Mouse (Mus musculus) spleen, adult 2 months (tissue): ENCODE results near the gene Stk4. TPM values are rescaled to one million over a fixed set of nuclear protein-coding genes. Genes with fewer than 3 reads are reported as not detected.

Experiments
- DNase-seq, 2 experiments: peaks; one replicate each; pipeline versions ENCODE4 v3.0.0 to v3.0.0-alpha.2; 2012 to 2021; ENCODE audit warnings: low spot score in 2 of 2, low read depth in 1 of 2
- H3K27ac ChIP-seq: fragments of 200-500 bp; 2 replicates; pipeline ENCODE4 v1.5.1; 2012; ENCODE audit warnings: low read length, inconsistent platforms; ENCODE audit not compliant: insufficient read depth
- H3K27me3 ChIP-seq: fragments of 200-500 bp; 2 replicates; pipeline ENCODE4 v1.6.1; 2012; ENCODE audit warnings: mild to moderate bottlenecking, moderate library complexity, low read length, inconsistent platforms; ENCODE audit not compliant: control insufficient read depth, insufficient read depth
- H3K36me3 ChIP-seq: fragments of 200-500 bp; 2 replicates; pipeline ENCODE4 v1.6.1; 2012; ENCODE audit warnings: mild to moderate bottlenecking, low read length, inconsistent platforms; ENCODE audit not compliant: control insufficient read depth, insufficient read depth
- H3K4me1 ChIP-seq: fragments of 200-500 bp; 2 replicates; pipeline ENCODE4 v1.6.1; 2011; ENCODE audit warnings: inconsistent platforms; ENCODE audit not compliant: control insufficient read depth, insufficient read depth, insufficient read length
- H3K4me3 ChIP-seq: fragments of 200-500 bp; 2 replicates; pipeline ENCODE4 v1.5.1; 2011; ENCODE audit warnings: mild to moderate bottlenecking, inconsistent platforms; ENCODE audit not compliant: insufficient read depth, insufficient read length; ENCODE audit errors: extremely low read depth
- CTCF ChIP-seq: fragments of 200-500 bp; IDR thresholded peaks from 2 replicates; pipeline ENCODE4 v1.5.1; 2011; ENCODE audit warnings: mild to moderate bottlenecking, inconsistent platforms; ENCODE audit not compliant: insufficient read depth, insufficient read length, insufficient replicate concordance; ENCODE audit errors: extremely low read depth
- POLR2A ChIP-seq: fragments of 200-500 bp; IDR thresholded peaks from 2 replicates; pipeline ENCODE4 v1.6.1; 2011; ENCODE audit warnings: low read depth, low read length, inconsistent platforms
- WGBS: fragments of 180-500 bp; shearing (Covaris S2); methylation state at CpG from one replicate; pipeline ENCODE4 v1.1.7; 2018; 5-methylcytosine and 5-hydroxymethylcytosine counted together
- polyA plus RNA-seq: library from polyadenylated mRNA; depleted of rRNA; stranded (reverse); fragments of >200 nt; gene quantifications from 2 replicates; pipeline ENCODE4 v1.2.3, GENCODE M21; 2012

The Stk4 gene
- polyA plus RNA-seq, 1 experiment = 31.6 TPM

DNA sequence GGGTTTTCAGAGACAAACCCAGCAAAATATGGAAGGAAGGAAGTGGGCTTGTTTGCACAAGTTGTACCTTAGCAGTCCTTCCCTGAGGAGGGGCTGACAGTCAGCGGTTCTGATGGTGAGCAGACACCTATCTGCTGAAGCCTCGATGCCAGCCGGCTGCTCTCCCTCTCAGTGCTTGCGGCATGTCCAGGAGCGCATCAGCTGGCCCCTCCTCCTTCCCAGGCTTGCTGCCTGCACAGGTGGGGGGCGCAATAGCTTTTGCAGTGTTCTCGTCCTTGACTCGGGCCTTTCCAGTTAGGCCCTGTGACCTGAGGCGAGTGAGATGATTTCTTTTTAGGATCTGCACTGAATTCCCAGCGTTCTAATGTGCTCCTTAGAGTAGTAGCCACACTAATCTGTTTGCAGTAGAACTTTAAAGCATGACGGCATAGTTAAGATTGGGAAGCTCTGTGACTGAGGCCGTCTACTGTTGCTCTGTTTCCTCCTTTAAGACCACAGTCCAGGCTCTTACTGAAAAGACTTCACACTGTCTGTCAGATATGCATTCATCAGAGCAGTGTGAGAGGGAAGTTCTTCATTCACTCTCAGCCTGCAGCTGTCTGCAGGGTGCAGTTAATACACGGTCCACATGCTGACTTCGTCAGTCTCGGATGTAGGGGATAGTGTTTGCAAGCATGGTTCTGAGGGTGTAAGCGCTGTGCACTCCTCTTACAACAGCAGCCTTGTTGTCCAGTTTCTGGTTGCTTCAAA lies 37.2 kb downstream of the Stk4 start:
- Histone ChIP-seq H3K27ac (no peak overlapping the region), H3K4me3 (no peak overlapping the region), H3K4me1 (no peaks in the 10 kb centered on the region), H3K36me3 (peaks cover 44% of the 10 kb centered on the region), H3K27me3 (no peaks in the 10 kb centered on the region)
- TF ChIP-seq CTCF (no peak), POLR2A (no peak)
- WGBS = 90% methylated on average over 16 of the region's 16 CpGs
- DNase-seq = no peak

DNA sequence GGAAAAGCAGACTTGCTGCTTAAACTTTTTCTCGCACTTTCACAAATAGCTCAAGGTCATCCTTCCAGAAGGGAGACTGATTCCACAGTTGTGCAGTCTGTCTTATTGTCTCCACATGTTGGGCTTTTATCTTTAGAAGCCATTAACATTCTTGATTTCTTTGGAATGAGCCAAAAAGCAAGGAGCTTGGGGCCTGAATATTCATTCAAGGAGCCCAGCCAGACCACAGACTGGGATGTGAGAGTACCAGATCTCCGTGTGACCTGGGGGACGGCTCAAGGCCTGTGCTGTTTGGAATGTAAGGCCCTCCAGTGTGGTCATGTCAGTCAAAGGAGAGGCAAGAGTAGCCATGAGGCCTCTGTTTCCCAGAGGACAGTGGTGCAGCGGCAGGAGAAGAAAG lies 38.4 kb downstream of the Stk4 start:
- no peak overlapping the region for H3K27ac ChIP-seq
- H3K36me3 ChIP-seq = peaks cover 43% of the 10 kb centered on the region
- no peak overlapping the region for H3K4me3 ChIP-seq
- DNase-seq = no peak
- 94% methylated on average over 4 of the region's 4 CpGs for WGBS
- TF ChIP-seq POLR2A = no peak
- TF ChIP-seq CTCF = no peak
- H3K4me1 ChIP-seq = no peaks in the 10 kb centered on the region
- H3K27me3 ChIP-seq = no peaks in the 10 kb centered on the region

DNA sequence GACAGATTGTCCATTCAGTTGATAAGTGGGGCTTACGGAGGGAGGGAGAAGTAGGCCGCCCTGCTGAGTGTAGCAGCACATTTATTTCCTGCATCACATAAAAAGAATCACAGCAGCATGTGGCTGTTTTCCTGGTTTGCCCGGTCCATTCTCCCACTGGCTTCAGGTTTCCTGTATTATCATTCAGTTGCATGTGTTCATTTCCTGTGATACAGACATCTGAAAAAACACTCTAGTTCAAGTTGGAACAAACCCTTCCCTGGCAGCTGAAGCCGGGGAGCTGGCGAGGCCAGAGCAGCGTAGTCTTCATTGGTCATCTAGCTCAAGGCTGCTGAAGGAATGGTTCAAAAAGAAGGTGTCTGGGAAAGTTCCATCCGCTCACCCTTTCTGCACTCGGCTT lies 41.4 kb downstream of the Stk4 start:
- no peak for DNase-seq
- H3K36me3 ChIP-seq = peaks cover 35% of the 10 kb centered on the region
- 92% methylated on average over 8 of the region's 8 CpGs for WGBS

DNA sequence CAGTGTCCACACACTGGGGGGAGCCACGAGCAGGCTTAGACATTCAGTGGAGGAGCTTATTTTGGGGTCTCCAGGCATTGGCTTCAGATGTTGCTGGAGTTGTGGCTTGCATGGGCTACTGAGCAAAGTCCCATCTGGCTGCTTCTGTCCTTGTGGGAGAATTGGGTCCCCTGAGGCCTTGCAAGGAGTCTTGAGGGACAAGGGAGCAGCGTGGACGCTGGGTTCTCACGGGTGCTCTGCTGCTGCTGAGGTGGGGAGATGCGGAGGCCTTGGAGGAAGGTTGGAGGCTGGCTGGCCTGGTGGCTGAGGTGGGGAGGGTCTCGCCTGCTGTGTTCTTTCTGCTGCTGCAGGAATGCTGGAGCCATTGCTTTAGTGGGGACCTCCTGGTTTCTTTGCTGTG lies 43.9 kb downstream of the Stk4 start:
- Histone ChIP-seq H3K27ac (no peak overlapping the region), H3K27me3 (no peaks in the 10 kb centered on the region), H3K4me1 (no peaks in the 10 kb centered on the region), H3K36me3 (peaks cover 29% of the 10 kb centered on the region), H3K4me3 (no peak overlapping the region)
- WGBS = 78% methylated on average over 6 of the region's 6 CpGs
- no peak for DNase-seq
- TF ChIP-seq POLR2A = no peak
- TF ChIP-seq CTCF = no peak

More for the DNA sequence above, 41.4 kb downstream of the Stk4 start:
- Histone ChIP-seq H3K27ac (no peak overlapping the region), H3K27me3 (no peaks in the 10 kb centered on the region), H3K4me3 (no peak overlapping the region), H3K4me1 (no peaks in the 10 kb centered on the region)
- TF ChIP-seq CTCF = no peak
- TF ChIP-seq POLR2A = no peak

DNA sequence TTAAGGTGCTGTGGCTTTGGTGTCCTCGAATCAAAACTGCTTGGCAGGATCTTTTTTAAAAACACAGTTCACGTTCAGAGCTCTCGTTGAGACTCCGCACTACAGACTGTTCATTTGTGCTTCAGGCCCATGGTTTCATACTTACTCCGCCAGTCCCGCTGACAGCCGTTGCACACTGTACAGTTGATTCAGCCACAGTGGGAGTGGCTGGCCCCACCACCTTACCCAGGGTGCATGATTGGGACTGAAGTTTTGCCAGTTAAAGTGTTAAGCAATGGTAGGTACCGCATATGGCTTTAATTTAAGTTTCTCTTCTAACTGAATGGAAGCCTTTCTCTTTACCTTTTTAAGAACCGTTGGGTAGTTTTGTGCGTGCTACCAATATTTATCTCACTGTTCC lies 45.4 kb downstream of the Stk4 start:
- WGBS = 91% methylated on average over 10 of the region's 10 CpGs
- H3K4me1 ChIP-seq = no peaks in the 10 kb centered on the region
- DNase-seq = no peak
- no peak overlapping the region for H3K4me3 ChIP-seq
- H3K27me3 ChIP-seq = no peaks in the 10 kb centered on the region
- H3K36me3 ChIP-seq = peaks cover 39% of the 10 kb centered on the region
- no peak overlapping the region for H3K27ac ChIP-seq
- TF ChIP-seq POLR2A (no peak), CTCF (no peak)

DNA sequence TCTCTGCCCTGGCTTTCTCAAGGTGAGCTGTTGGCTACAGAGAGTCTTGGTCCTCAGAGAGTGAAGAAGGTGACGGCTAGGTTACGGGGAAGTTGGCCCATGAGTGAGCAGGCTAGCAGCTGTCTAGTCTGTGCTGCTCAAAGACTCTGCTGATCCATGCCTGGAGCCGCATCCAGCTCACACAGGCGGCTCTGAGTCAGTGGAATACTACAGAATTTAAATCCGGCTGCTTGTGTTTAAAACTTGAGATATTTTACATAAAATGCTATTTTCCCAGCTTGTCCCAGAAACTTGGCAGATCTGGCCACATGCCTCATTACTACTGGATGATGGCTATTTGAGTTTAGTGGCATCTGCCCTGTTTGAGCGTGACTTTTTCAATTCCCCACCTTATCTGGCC lies 49.4 kb downstream of the Stk4 start:
- DNase-seq = no peak
- H3K4me3 ChIP-seq = no peak overlapping the region
- WGBS = 96% methylated on average over 6 of the region's 6 CpGs
- TF ChIP-seq CTCF = no peak
- TF ChIP-seq POLR2A = no peak
- no peak overlapping the region for H3K27ac ChIP-seq
- H3K4me1 ChIP-seq = no peaks in the 10 kb centered on the region
- H3K36me3 ChIP-seq = peaks cover 31% of the 10 kb centered on the region
- no peaks in the 10 kb centered on the region for H3K27me3 ChIP-seq

DNA sequence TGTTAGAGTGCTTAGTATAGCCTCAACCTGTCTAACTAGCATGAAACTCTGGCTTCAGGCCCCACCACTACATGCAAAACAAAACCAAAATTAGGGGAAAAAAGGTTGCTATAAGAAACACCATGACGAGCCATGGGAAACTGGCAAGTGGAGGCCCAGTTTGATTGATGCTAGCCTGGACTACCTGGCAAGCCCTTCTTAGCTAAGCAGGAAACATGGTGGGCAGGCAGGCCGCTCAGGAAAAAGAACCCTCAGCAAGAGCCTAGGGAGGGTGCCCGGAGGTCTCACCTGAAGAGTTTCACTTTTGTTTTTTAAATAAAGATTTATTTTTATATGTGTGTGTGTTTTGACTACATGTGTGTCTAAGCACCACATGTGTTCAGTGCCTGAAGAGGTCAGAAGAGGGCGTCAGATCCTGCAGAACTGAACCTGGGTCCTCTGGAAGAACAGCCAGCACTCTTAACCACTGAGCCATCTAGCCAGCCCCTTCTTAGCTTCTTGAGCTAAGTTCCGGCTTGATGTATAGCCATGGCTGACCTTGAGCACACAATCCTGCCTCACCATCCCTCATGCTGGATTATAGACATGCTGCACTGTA lies 53.1 kb downstream of the Stk4 start:
- Histone ChIP-seq H3K27me3 (no peaks in the 10 kb centered on the region), H3K27ac (no peak overlapping the region), H3K4me3 (no peak overlapping the region), H3K4me1 (peaks cover 6% of the 10 kb centered on the region; the same call in 1 of the 2 replicates), H3K36me3 (peaks cover 25% of the 10 kb centered on the region)
- DNase-seq = peak in 1 of 2 experiments; percentile 16
- no peak for TF ChIP-seq POLR2A
- TF ChIP-seq CTCF = no peak
- WGBS = 67% methylated on average over 5 of the region's 5 CpGs
